Mouse (Mus musculus): Measurements from ENCODE around the gene C1qa. TPM values are rescaled to one million over a fixed set of nuclear protein-coding genes. Genes with fewer than 3 reads are reported as not detected.

Gene C1qa
- polyA plus RNA-seq, 1 experiment from 2014 or later: 16.2 TPM

- Histone ChIP-seq H3K36me3 (replicated peaks; ENCODE audit: control insufficient read depth, insufficient read depth, low read depth, low read length) (no peaks in the 10 kb centered on the region), H3K4me1 (ENCODE audit: control insufficient read depth, insufficient read depth, low read length) (no peaks in the 10 kb centered on the region), H3K27me3 (ENCODE audit: control insufficient read depth, insufficient read depth, low read length) (no peaks in the 10 kb centered on the region), H3K4me2 (ENCODE audit: low read depth, low read length) (no peak overlapping the region), H3K9ac (replicated peaks; ENCODE audit: low read length) (no peak overlapping the region), H3K27ac (replicated peaks; ENCODE audit: low read depth, low read length) (no peak overlapping the region), H3K9me3 (replicated peaks; ENCODE audit: control insufficient read depth, low read length) (no peaks in the 10 kb centered on the region), H3K4me3 (ENCODE audit: low read depth, low read length) (no peak overlapping the region)
- no peak for ATAC-seq (replicated peaks; ENCODE audit: insufficient number of reproducible peaks, low FRiP score, low TSS enrichment, low read depth)
- no peak for DNase-seq (ENCODE audit: low spot score)
- WGBS: 88% methylated on average over 12 of the region's 12 CpGs
These were observed 45.6 kb downstream of the C1qa start for GRCm38 (mm10) chr4:136852989-136853388.

- Histone ChIP-seq H3K27ac (replicated peaks; ENCODE audit: low read depth, low read length) (no peak overlapping the region), H3K9me3 (replicated peaks; ENCODE audit: control insufficient read depth, low read length) (no peaks in the 10 kb centered on the region), H3K9ac (replicated peaks; ENCODE audit: low read length) (no peak overlapping the region), H3K4me2 (ENCODE audit: low read depth, low read length) (no peak overlapping the region), H3K36me3 (replicated peaks; ENCODE audit: control insufficient read depth, insufficient read depth, low read depth, low read length) (no peaks in the 10 kb centered on the region), H3K4me3 (ENCODE audit: low read depth, low read length) (no peak overlapping the region), H3K4me1 (ENCODE audit: control insufficient read depth, insufficient read depth, low read length) (no peaks in the 10 kb centered on the region), H3K27me3 (ENCODE audit: control insufficient read depth, insufficient read depth, low read length) (no peaks in the 10 kb centered on the region)
- WGBS: 74% methylated on average over 5 of the region's 5 CpGs
- no peak for ATAC-seq (replicated peaks; ENCODE audit: insufficient number of reproducible peaks, low FRiP score, low TSS enrichment, low read depth)
- DNase-seq (ENCODE audit: low spot score): no peak
These were observed 46.5 kb downstream of the C1qa start for GRCm38 (mm10) chr4:136852119-136852518.

- H3K9ac ChIP-seq (replicated peaks; ENCODE audit: low read length): no peak overlapping the region
- no peak overlapping the region for H3K4me2 ChIP-seq (ENCODE audit: low read depth, low read length)
- no peaks in the 10 kb centered on the region for H3K27me3 ChIP-seq (ENCODE audit: control insufficient read depth, insufficient read depth, low read length)
- H3K4me3 ChIP-seq (ENCODE audit: low read depth, low read length): no peak overlapping the region
- H3K4me1 ChIP-seq (ENCODE audit: control insufficient read depth, insufficient read depth, low read length): no peaks in the 10 kb centered on the region
- H3K36me3 ChIP-seq (replicated peaks; ENCODE audit: control insufficient read depth, insufficient read depth, low read depth, low read length): no peaks in the 10 kb centered on the region
- 68% methylated on average over 4 of the region's 4 CpGs for WGBS
- DNase-seq (ENCODE audit: low spot score): no peak
- H3K27ac ChIP-seq (replicated peaks; ENCODE audit: low read depth, low read length): no peak overlapping the region
- ATAC-seq (replicated peaks; ENCODE audit: insufficient number of reproducible peaks, low FRiP score, low TSS enrichment, low read depth): no peak
- no peaks in the 10 kb centered on the region for H3K9me3 ChIP-seq (replicated peaks; ENCODE audit: control insufficient read depth, low read length)
These were observed 50.0 kb downstream of the C1qa start for GRCm38 (mm10) chr4:136848565-136848964.

DNA sequence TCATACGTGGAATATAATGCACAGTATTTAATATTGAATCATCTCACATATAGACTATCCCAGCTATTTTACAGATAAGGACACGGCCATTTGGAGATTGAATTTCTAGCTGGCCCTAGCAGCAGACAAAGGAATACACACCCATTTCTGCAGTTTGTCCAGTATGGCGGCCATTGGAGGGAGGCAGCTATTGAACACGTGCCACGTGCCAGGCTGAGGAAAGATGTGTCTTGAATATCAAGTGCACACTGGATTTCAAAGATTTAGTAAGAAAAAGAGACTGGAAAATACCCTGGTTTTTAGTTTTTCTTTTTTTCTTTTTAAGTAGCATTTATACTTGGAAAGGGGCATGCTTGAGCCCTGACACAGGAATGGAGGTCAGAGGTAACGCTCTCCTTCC lies 51.4 kb downstream of the C1qa start:
- ATAC-seq (replicated peaks; ENCODE audit: insufficient number of reproducible peaks, low FRiP score, low TSS enrichment, low read depth) (no peak), DNase-seq (ENCODE audit: low spot score) (no peak)
- Histone ChIP-seq H3K27me3 (ENCODE audit: control insufficient read depth, insufficient read depth, low read length) (no peaks in the 10 kb centered on the region), H3K4me3 (ENCODE audit: low read depth, low read length) (no peak overlapping the region), H3K27ac (replicated peaks; ENCODE audit: low read depth, low read length) (no peak overlapping the region), H3K9ac (replicated peaks; ENCODE audit: low read length) (no peak overlapping the region), H3K4me1 (ENCODE audit: control insufficient read depth, insufficient read depth, low read length) (no peaks in the 10 kb centered on the region), H3K4me2 (ENCODE audit: low read depth, low read length) (no peak overlapping the region), H3K9me3 (replicated peaks; ENCODE audit: control insufficient read depth, low read length) (no peaks in the 10 kb centered on the region), H3K36me3 (replicated peaks; ENCODE audit: control insufficient read depth, insufficient read depth, low read depth, low read length) (no peaks in the 10 kb centered on the region)
- 85% methylated on average over 6 of the region's 6 CpGs for WGBS

Other genes starting within 250 kb of the C1qa start
- gene Ephb2, start 62.8 kb downstream of the C1qa start, polyA plus RNA-seq (2014; fragmentation: Nextera tagmentation; extraction: Ambion mirVana): 11.0 and 11.7 TPM in 2 replicates
- gene C1qb, start 12.6 kb downstream of the C1qa start, polyA plus RNA-seq (2014; fragmentation: Nextera tagmentation; extraction: Ambion mirVana): 28.9 and 31.9 TPM in 2 replicates
- 14.5 and 16.7 TPM in 2 replicates for gene C1qc, start 5.7 kb downstream of the C1qa start, polyA plus RNA-seq (2014; fragmentation: Nextera tagmentation; extraction: Ambion mirVana)
- gene Epha8, start 58.0 kb upstream of the C1qa start, polyA plus RNA-seq (2014; fragmentation: Nextera tagmentation; extraction: Ambion mirVana): 0.64 and 0.65 TPM in 2 replicates
- 3.0 and 3.3 TPM in 2 replicates for gene Zbtb40, start 150.0 kb upstream of the C1qa start, polyA plus RNA-seq (2014; fragmentation: Nextera tagmentation; extraction: Ambion mirVana)